Mouse (Mus musculus) intestine, postnatal 0 days (tissue): Measurements from ENCODE around the gene Chat. TPM values are rescaled to one million over a fixed set of nuclear protein-coding genes. Genes with fewer than 3 reads are reported as not detected.

Source experiments
- ATAC-seq: fragments of 200-750 bp; cut with Nextera tagmentation; 2 replicates; pipeline ENCODE4 v1.8.0; 2017; ENCODE audit warnings: mild to moderate bottlenecking, moderate TSS enrichment, moderate library complexity
- H3K27ac ChIP-seq: fragments of 300-500 bp; sonication (generic); 2 replicates; pipeline ENCODE4 v1.5.1; 2014; ENCODE audit warnings: mild to moderate bottlenecking, low read depth, low read length, moderate library complexity
- H3K27me3 ChIP-seq: fragments of 300-500 bp; sonication (generic); replicated peaks from 2 replicates; pipeline ENCODE4 v1.6.1; 2014; ENCODE audit warnings: low read length, mixed read lengths; ENCODE audit not compliant: control insufficient read depth, insufficient read depth
- H3K36me3 ChIP-seq: fragments of 300-500 bp; sonication (generic); 2 replicates; pipeline ENCODE4 v1.6.1; 2014; ENCODE audit warnings: mild to moderate bottlenecking, moderate library complexity; ENCODE audit not compliant: control insufficient read depth, insufficient read depth
- H3K4me1 ChIP-seq: fragments of 300-500 bp; sonication (generic); replicated peaks from 2 replicates; pipeline ENCODE4 v1.6.1; 2014; ENCODE audit warnings: antibody characterized with exemption, low read length, mixed read lengths; ENCODE audit not compliant: control insufficient read depth, insufficient read depth
- H3K4me2 ChIP-seq: fragments of 300-500 bp; sonication (generic); replicated peaks from 2 replicates; pipeline ENCODE4 v1.6.1; 2014; ENCODE audit warnings: low read depth, mild to moderate bottlenecking, moderate library complexity
- H3K4me3 ChIP-seq: fragments of 300-500 bp; sonication (generic); 2 replicates; pipeline ENCODE4 v1.5.1; 2014; ENCODE audit warnings: low read depth, low read length
- H3K9ac ChIP-seq: fragments of 300-500 bp; sonication (generic); 2 replicates; pipeline ENCODE4 v1.6.1; 2014; ENCODE audit warnings: mild to moderate bottlenecking, low read depth, low read length
- H3K9me3 ChIP-seq: fragments of 300-500 bp; sonication (generic); 2 replicates; pipeline ENCODE4 v1.6.1; 2016; ENCODE audit warnings: mixed run types; ENCODE audit not compliant: control insufficient read depth
- CTCF ChIP-seq: sonication (generic); IDR thresholded peaks from 2 replicates; pipeline ENCODE4 v1.5.1; 2016; ENCODE audit warnings: low read depth, mild to moderate bottlenecking, control low read depth, antibody characterized with exemption, moderate library complexity
- WGBS: fragments of 180-500 bp; shearing (Covaris S2); extraction: QIAGEN DNeasy Blood & Tissue Kit; methylation state at CpG from one replicate; pipeline ENCODE4 v1.1.7; 2014; 5-methylcytosine and 5-hydroxymethylcytosine counted together
- polyA plus RNA-seq: library from polyadenylated mRNA; unstranded; fragments of >200 nt; fragmentation: Nextera tagmentation; extraction: Ambion mirVana; gene quantifications from 2 replicates; pipeline ENCODE4 v1.2.1, GENCODE M21; 2015

Chat gene
- polyA plus RNA-seq, 1 experiment from 2014 or later = 0.64 TPM

DNA sequence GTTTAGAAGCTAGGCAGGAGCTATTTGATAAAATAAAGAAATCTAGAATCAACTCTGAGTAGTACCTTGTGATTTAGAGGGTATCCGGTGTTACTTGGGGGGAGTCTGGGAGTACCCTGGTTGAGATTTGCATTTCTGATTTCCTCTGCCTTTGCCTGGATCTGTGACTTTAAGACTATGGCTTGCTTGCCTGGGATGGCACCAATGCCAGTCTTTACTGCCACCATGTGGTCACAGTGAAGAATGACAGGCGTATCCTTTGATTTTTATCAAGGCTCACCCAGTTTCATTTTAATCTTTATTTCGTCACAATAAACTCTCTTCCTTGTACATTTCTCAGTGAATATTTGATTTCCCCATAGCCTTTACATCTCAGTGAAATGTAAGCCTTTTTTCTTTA is 16.3 kb upstream of the Chat start:
- Histone ChIP-seq H3K9ac (no peak overlapping the region), H3K36me3 (no peaks in the 10 kb centered on the region), H3K4me1 (no peaks in the 10 kb centered on the region), H3K9me3 (no peaks in the 10 kb centered on the region), H3K4me3 (no peak overlapping the region), H3K27me3 (no peaks in the 10 kb centered on the region), H3K27ac (no peak overlapping the region), H3K4me2 (no peak overlapping the region)
- TF ChIP-seq CTCF = peak; percentile 93
- WGBS = 8% methylated on average over 3 of the region's 3 CpGs
- ATAC-seq = no peak

- H3K4me2 ChIP-seq = no peak overlapping the region
- no peaks in the 10 kb centered on the region for H3K9me3 ChIP-seq
- H3K4me3 ChIP-seq = no peak overlapping the region
- no peak overlapping the region for H3K27ac ChIP-seq
- no peak for TF ChIP-seq CTCF
- no peaks in the 10 kb centered on the region for H3K4me1 ChIP-seq
- no peaks in the 10 kb centered on the region for H3K27me3 ChIP-seq
- 57% methylated on average over 1 of the region's 1 CpGs for whole genome bisulfite sequencing
- no peak overlapping the region for H3K9ac ChIP-seq
- no peaks in the 10 kb centered on the region for H3K36me3 ChIP-seq
- no peak for ATAC-seq
These were observed 11.8 kb upstream of the Chat start for GRCm38 (mm10) chr14:32477581-32477980.

DNA sequence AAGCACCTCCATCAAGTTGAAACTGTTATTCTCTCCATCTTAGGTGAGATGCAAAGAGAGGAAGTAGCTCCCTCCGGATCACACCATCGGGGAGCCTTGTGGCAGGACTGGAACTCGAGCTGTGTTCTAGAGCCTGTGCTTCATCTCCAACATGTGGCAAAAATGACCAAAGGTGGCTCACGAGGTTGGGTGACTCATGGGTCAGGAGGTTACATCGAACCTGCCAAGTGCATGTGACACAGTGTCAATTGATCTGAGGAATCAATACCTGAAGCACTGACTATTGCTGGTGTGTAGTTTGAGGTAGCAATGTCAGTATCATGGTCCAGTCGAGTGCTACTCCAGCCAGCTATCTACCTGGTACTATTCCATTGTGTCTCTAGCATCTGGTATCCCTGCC is 10.8 kb upstream of the Chat start:
- Histone ChIP-seq H3K27me3 (no peaks in the 10 kb centered on the region), H3K4me1 (no peaks in the 10 kb centered on the region), H3K9me3 (no peaks in the 10 kb centered on the region), H3K4me2 (no peak overlapping the region), H3K4me3 (no peak overlapping the region), H3K27ac (no peak overlapping the region), H3K9ac (no peak overlapping the region), H3K36me3 (no peaks in the 10 kb centered on the region)
- no peak for TF ChIP-seq CTCF
- ATAC-seq = peak; percentile 25; the same call in 1 of the 2 replicates
- WGBS = 64% methylated on average over 6 of the region's 6 CpGs

GRCm38 (mm10) chr14:32472996-32473395 is 7.2 kb upstream of the Chat start:
- Histone ChIP-seq H3K4me1 (no peaks in the 10 kb centered on the region), H3K27me3 (no peaks in the 10 kb centered on the region), H3K4me3 (no peak overlapping the region), H3K9me3 (no peaks in the 10 kb centered on the region), H3K4me2 (no peak overlapping the region), H3K36me3 (no peaks in the 10 kb centered on the region), H3K9ac (no peak overlapping the region), H3K27ac (no peak overlapping the region)
- ATAC-seq = no peak
- 9% methylated on average over 4 of the region's 4 CpGs for WGBS
- TF ChIP-seq CTCF = peak; percentile 92

DNA sequence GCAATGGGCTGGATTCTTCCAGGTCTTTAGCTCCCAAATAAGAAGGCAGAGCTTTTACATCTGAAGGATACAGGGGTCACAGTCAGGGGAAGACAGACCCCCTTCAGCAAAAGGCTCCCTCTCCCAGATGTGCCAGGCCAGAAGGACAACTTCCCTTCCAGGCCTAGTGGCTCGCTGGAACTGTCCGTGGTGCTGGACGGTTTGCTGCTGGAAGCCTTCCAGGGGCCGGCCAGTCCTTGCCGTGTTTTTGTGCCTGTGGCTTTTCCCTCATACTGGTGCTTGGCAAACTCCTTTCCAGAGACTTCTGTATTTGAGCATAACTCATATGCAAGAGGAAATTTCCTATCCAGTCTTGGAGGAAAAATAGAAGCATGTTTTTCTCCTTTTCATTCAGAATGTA is 1.8 kb upstream of the Chat start:
- H3K4me3 ChIP-seq = no peak overlapping the region
- H3K9ac ChIP-seq = no peak overlapping the region
- no peak overlapping the region for H3K27ac ChIP-seq
- no peaks in the 10 kb centered on the region for H3K36me3 ChIP-seq
- TF ChIP-seq CTCF = no peak
- H3K4me2 ChIP-seq = no peak overlapping the region
- WGBS = 6% methylated on average over 5 of the region's 5 CpGs
- H3K9me3 ChIP-seq = no peaks in the 10 kb centered on the region
- H3K27me3 ChIP-seq = peaks cover 47% of the 10 kb centered on the region
- no peak for ATAC-seq
- no peaks in the 10 kb centered on the region for H3K4me1 ChIP-seq

DNA sequence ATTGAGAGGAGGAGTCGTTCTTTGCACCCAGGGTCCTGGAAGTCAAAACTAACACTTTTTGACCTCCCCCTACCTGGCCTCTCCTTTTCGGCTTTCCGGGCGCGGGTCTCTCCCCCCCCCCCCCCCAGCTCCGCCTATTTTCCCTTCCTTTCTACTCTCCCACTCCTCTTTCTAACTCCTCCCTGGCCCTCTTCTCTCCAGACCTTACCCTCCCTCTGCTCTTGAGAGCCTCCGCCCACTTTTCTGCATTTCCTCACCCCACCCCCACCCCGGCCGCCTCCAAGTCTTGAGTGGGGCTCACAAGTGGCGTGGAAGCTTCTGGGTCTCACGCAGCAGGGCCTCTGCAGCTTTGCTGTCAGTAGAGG is 301 bp downstream of the Chat start:
- Histone ChIP-seq H3K27me3 (peaks cover 69% of the 10 kb centered on the region), H3K4me1 (no peaks in the 10 kb centered on the region), H3K4me3 (0 out of 2 replicates have a peak overlapping the region, but pooled peaks have one; percentile 27), H3K36me3 (no peaks in the 10 kb centered on the region), H3K4me2 (no peak overlapping the region), H3K9me3 (no peaks in the 10 kb centered on the region), H3K27ac (no peak overlapping the region), H3K9ac (no peak overlapping the region)
- no peak for ATAC-seq
- WGBS = 4% methylated on average over 8 of the region's 11 CpGs
- no peak for TF ChIP-seq CTCF
